Mouse (Mus musculus): ENCODE measurements at regions not wholly inside any gene's neighbourhood (a gene's known extent, or its start where the extent isn't known, plus 50 kb on each side); places are given as distances from the start of the nearest gene placed in this dataset.

GRCm38 (mm10) chr12:45745697-45746096 lies 671.2 kb upstream of the Stxbp6 start:
- Histone ChIP-seq H3K79me2 (replicated peaks; ENCODE audit: control insufficient read depth, insufficient read depth, low read length) (no peaks in the 10 kb centered on the region), H3K4me1 (ENCODE audit: control insufficient read depth, insufficient read depth, low read length) (no peaks in the 10 kb centered on the region)

DNA sequence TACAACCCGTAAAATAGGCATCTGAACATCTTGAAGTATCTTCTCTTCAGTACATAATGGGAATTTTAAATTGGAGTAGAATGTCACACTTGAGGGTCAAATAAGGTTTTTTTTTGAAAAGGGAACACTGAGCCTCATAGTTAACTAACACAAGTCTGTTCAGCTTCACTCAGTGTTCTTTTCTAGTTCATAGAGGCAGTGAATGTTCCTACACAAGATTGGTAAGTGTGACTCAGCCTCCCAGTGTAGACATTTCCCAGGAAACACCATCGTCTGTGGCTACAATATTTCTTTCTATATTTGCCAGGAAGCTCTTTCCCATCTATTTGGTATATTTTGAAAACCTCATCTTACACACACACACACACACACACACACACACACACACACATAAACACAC lies 670.1 kb upstream of the Stxbp6 start:
- Histone ChIP-seq H3K4me1 (ENCODE audit: control insufficient read depth, insufficient read depth, low read length) (no peaks in the 10 kb centered on the region), H3K9ac (ENCODE audit: low read depth, low read length) (no peak overlapping the region), H3K27me3 (ENCODE audit: control insufficient read depth, insufficient read depth, low read length) (no peaks in the 10 kb centered on the region), H3K27ac (no peak overlapping the region), H3K79me2 (replicated peaks; ENCODE audit: control insufficient read depth, insufficient read depth, low read length) (no peaks in the 10 kb centered on the region), H3K36me3 (ENCODE audit: control insufficient read depth, insufficient read depth, low read length) (no peaks in the 10 kb centered on the region), H3K4me3 (no peak overlapping the region)
- DNase-seq: no peak
- WGBS: 69% methylated on average over 2 of the region's 2 CpGs
- intact Hi-C loops (cut with DNase I): no loop called here
- no peak for TF ChIP-seq CTCF (IDR thresholded peaks at IDR 0.05)
- TF ChIP-seq POLR2A (IDR thresholded peaks at IDR 0.05; ENCODE audit: insufficient read depth, low read depth, low read length): no peak
- no peak for TF ChIP-seq EP300 (IDR thresholded peaks at IDR 0.05; ENCODE audit: insufficient read depth, low read depth, low read length)

More at GRCm38 (mm10) chr12:45745697-45746096, 671.2 kb upstream of the Stxbp6 start:
- TF ChIP-seq CTCF (IDR thresholded peaks at IDR 0.05) (no peak), EP300 (IDR thresholded peaks at IDR 0.05; ENCODE audit: insufficient read depth, low read depth, low read length) (no peak), POLR2A (IDR thresholded peaks at IDR 0.05; ENCODE audit: insufficient read depth, low read depth, low read length) (no peak)
- Histone ChIP-seq H3K27ac (no peak overlapping the region), H3K4me3 (no peak overlapping the region), H3K9ac (ENCODE audit: low read depth, low read length) (no peak overlapping the region), H3K27me3 (ENCODE audit: control insufficient read depth, insufficient read depth, low read length) (no peaks in the 10 kb centered on the region), H3K36me3 (ENCODE audit: control insufficient read depth, insufficient read depth, low read length) (no peaks in the 10 kb centered on the region)
- intact Hi-C loops (cut with DNase I): no loop called here
- no peak for DNase-seq
- WGBS: 32% methylated on average over 2 of the region's 2 CpGs

GRCm38 (mm10) chr12:45733661-45734060 lies 659.2 kb upstream of the Stxbp6 start:
- no peaks in the 10 kb centered on the region for H3K36me3 ChIP-seq (ENCODE audit: control insufficient read depth, insufficient read depth, low read length)

GRCm38 (mm10) chr12:45724565-45725370 lies 650.3 kb upstream of the Stxbp6 start:
- no peak overlapping the region for H3K9ac ChIP-seq (ENCODE audit: low read depth, low read length)
- H3K4me1 ChIP-seq (ENCODE audit: control insufficient read depth, insufficient read depth, low read length): no peaks in the 10 kb centered on the region
- no peaks in the 10 kb centered on the region for H3K27me3 ChIP-seq (ENCODE audit: control insufficient read depth, insufficient read depth, low read length)
- no peaks in the 10 kb centered on the region for H3K36me3 ChIP-seq (ENCODE audit: control insufficient read depth, insufficient read depth, low read length)
- no peak for DNase-seq
- no peak overlapping the region for H3K27ac ChIP-seq
- H3K79me2 ChIP-seq (replicated peaks; ENCODE audit: control insufficient read depth, insufficient read depth, low read length): no peaks in the 10 kb centered on the region
- no peak overlapping the region for H3K4me3 ChIP-seq
- TF ChIP-seq POLR2A (IDR thresholded peaks at IDR 0.05; ENCODE audit: insufficient read depth, low read depth, low read length) (no peak), CTCF (IDR thresholded peaks at IDR 0.05) (no peak), EP300 (IDR thresholded peaks at IDR 0.05; ENCODE audit: insufficient read depth, low read depth, low read length) (no peak)
- 37% methylated on average over 5 of the region's 5 CpGs for WGBS
- intact Hi-C loops (cut with DNase I): no loop called here

More at GRCm38 (mm10) chr12:45733661-45734060, 659.2 kb upstream of the Stxbp6 start:
- 58% methylated on average over 4 of the region's 4 CpGs for WGBS
- Histone ChIP-seq H3K4me1 (ENCODE audit: control insufficient read depth, insufficient read depth, low read length) (no peaks in the 10 kb centered on the region), H3K9ac (ENCODE audit: low read depth, low read length) (no peak overlapping the region), H3K4me3 (no peak overlapping the region), H3K27ac (no peak overlapping the region), H3K27me3 (ENCODE audit: control insufficient read depth, insufficient read depth, low read length) (no peaks in the 10 kb centered on the region), H3K79me2 (replicated peaks; ENCODE audit: control insufficient read depth, insufficient read depth, low read length) (no peaks in the 10 kb centered on the region)
- DNase-seq: no peak
- intact Hi-C loops (cut with DNase I): no loop called here
- TF ChIP-seq EP300 (IDR thresholded peaks at IDR 0.05; ENCODE audit: insufficient read depth, low read depth, low read length) (no peak), CTCF (IDR thresholded peaks at IDR 0.05) (no peak), POLR2A (IDR thresholded peaks at IDR 0.05; ENCODE audit: insufficient read depth, low read depth, low read length) (no peak)

DNA sequence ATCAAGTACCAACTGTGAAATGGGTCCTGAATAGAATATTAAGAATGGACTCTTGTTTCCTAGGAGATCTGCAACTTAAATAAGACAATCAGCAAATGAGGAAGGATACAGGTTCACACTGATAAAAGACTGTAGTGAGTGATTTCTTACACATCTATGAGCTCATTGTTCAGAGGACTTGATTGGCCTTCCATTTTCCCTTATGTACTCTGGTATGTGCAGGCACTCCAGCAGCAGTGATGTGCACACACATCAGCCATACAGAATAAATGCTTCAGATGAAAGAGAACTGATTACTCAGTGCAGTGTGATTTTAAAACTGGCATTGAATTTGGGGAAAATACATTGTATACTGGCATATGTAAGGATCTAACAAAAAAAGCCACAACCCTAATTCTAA lies 636.8 kb upstream of the Stxbp6 start:
- Histone ChIP-seq H3K4me3 (no peak overlapping the region), H3K79me2 (replicated peaks; ENCODE audit: control insufficient read depth, insufficient read depth, low read length) (no peaks in the 10 kb centered on the region), H3K27ac (no peak overlapping the region), H3K27me3 (ENCODE audit: control insufficient read depth, insufficient read depth, low read length) (no peaks in the 10 kb centered on the region), H3K4me1 (ENCODE audit: control insufficient read depth, insufficient read depth, low read length) (no peaks in the 10 kb centered on the region), H3K36me3 (ENCODE audit: control insufficient read depth, insufficient read depth, low read length) (no peaks in the 10 kb centered on the region), H3K9ac (ENCODE audit: low read depth, low read length) (no peak overlapping the region)
- DNase-seq: no peak
- intact Hi-C loops (cut with DNase I): no loop called here
- TF ChIP-seq CTCF (IDR thresholded peaks at IDR 0.05): no peak
- no peak for TF ChIP-seq POLR2A (IDR thresholded peaks at IDR 0.05; ENCODE audit: insufficient read depth, low read depth, low read length)
- TF ChIP-seq EP300 (IDR thresholded peaks at IDR 0.05; ENCODE audit: insufficient read depth, low read depth, low read length): no peak

GRCm38 (mm10) chr12:45710766-45711165 lies 636.3 kb upstream of the Stxbp6 start:
- TF ChIP-seq EP300 (IDR thresholded peaks at IDR 0.05; ENCODE audit: insufficient read depth, low read depth, low read length) (no peak), POLR2A (IDR thresholded peaks at IDR 0.05; ENCODE audit: insufficient read depth, low read depth, low read length) (no peak), CTCF (IDR thresholded peaks at IDR 0.05) (no peak)
- no peaks in the 10 kb centered on the region for H3K4me1 ChIP-seq (ENCODE audit: control insufficient read depth, insufficient read depth, low read length)
- H3K36me3 ChIP-seq (ENCODE audit: control insufficient read depth, insufficient read depth, low read length): no peaks in the 10 kb centered on the region
- H3K27me3 ChIP-seq (ENCODE audit: control insufficient read depth, insufficient read depth, low read length): no peaks in the 10 kb centered on the region
- no peak overlapping the region for H3K27ac ChIP-seq
- intact Hi-C loops (cut with DNase I): no loop called here
- H3K79me2 ChIP-seq (replicated peaks; ENCODE audit: control insufficient read depth, insufficient read depth, low read length): no peaks in the 10 kb centered on the region
- no peak overlapping the region for H3K9ac ChIP-seq (ENCODE audit: low read depth, low read length)
- no peak overlapping the region for H3K4me3 ChIP-seq
- no peak for DNase-seq
- 64% methylated on average over 1 of the region's 1 CpGs for WGBS

All from heart, adult 2 months (tissue).